Mouse (Mus musculus): ENCODE results near the gene Armc12. TPM values are rescaled to one million over a fixed set of nuclear protein-coding genes. Genes with fewer than 3 reads are reported as not detected.
A peak's percentile ranks its signal among the peaks of the same experiment; 100 is the strongest.

The Armc12 gene
- not detected in 2 replicates for polyA plus RNA-seq (2012; rRNA removed)

DNA sequence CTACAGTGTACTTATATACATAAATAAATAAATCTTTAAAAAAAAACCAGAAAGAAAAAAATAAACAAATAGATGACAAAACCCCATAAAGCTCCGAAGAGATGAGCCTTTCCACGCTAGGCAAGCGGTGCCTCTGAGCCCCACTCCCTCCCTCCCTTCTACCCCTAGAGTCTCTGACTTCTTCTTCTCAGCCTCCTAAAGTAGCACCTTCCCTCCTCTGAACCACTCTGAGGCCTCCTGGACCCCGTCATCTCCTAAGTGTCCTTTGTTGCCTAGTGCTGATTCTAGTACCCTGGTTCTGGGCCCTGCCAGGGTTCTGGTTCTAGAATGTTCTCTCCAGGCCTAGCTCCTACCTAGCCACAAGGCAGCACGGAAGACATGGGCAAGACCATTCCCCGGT is at the start of gene Armc12:
Gene Armc12 (plus strand): TSS at position 301 of the 400 bp plus-strand sequence.
- DNase-seq (ENCODE audit: extremely low spot score in 1 of 2, low spot score in 1 of 2) = no peak

DNA sequence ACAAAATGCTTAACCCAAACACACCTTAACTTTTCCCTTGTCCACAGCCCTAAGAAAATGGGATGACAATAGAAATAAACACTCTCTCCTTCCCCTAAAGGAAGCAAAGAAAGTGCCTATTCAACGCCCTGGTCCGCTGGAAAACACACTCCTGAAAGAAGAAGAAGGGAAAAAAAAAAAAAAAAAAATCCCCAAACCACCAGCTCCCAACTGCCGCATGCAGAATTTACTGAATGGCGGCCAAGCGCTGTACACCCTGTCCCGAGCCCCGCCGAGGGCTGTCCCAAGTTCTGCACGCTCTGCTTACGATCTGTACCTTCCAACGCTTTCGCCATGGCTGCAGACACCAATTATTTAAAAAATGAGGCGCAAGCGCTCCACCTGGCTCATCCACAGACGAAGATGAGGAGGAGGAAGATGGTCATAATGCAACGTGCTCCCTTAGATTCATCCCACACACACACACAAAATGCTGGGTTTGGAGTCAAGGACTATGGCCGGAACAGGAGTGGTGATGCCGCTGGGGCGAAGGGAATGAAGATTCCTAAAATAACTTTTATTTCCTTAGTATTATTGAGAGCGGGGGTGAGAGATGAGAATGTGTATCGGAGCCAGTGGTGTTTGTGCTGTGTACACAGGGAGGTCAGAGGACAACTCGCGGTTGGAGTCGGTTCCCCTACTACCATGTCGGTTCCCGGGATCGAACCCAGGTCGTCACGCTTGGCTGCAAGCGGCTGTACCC is 45.7 kb upstream of the Armc12 start:
- peak in 1 of 2 experiments; percentile 12 for DNase-seq (ENCODE audit: extremely low spot score in 1 of 2, low spot score in 1 of 2)

DNA sequence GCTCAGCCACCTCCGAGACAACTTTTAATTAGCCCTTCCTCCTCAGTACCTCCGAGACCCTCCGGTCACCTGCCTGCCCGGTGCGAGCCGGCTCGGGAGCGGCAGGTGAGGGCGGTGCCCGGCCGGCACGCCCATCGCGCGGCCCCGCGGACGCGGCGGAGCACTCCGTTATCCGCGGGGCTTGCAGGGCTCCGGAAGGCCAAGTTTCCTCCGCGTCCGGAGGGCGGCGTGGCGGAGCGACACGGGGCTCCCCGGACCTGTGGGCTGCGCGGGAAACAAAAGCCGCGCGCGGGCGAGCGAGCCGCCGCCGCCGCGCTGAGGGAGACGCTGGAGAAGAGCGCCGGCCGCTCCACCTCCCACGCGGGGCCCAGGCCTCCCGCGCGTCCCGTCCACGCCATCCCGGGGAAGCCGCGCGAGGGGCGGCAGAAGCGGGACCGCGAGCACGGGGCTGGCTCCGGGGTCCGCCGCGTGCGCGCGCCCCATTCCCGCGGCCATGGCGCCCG is 45.1 kb upstream of the Armc12 start:
- DNase-seq (ENCODE audit: extremely low spot score in 1 of 2, low spot score in 1 of 2) = peak in 1 of 2 experiments; percentile 10

DNA sequence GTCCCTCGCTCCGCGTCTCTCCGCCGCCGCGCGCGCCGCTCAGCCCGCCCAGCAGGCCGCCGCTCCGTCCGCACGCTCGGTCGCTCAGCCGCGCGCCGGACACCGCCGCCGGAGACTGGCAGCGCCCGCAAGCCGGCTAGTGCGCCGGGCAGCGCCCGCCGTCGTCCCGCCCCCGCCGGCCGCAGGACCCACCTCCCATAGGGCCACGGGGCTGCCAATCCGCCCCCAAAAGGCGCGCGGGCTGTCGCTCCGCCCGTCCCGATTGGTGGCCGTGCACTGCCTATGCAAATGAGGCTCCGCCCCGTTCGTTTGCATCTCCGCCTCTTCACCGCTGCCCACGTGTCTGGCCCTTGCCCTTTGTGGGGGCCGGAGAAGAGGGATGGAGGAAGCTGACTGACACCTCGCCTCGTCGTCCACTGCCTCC is 44.6 kb upstream of the Armc12 start:
- peak; percentile 90 to 96 for DNase-seq (ENCODE audit: extremely low spot score in 1 of 2, low spot score in 1 of 2)

DNA sequence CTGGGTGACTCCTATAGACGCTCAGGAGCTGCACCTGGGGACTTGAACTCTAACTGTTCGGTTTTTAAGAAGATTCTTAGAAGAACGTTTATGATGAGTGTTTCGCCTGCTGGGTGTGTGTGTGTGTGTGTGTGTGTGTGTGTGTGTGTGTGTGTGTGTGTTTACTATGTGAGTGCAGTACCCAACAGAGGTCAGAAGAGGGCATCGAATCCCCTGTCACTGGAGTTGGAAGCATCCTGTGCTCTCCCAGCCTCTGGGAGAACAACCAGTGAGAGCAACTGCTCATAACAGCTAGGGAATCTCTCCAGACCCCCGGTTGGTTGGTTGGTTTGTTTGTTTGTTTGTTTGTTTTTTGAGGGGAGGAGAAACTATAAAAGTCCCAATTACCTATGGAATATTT is 43.9 kb upstream of the Armc12 start:
- DNase-seq (ENCODE audit: extremely low spot score in 1 of 2, low spot score in 1 of 2) = peak in 1 of 2 experiments; percentile 12

DNA sequence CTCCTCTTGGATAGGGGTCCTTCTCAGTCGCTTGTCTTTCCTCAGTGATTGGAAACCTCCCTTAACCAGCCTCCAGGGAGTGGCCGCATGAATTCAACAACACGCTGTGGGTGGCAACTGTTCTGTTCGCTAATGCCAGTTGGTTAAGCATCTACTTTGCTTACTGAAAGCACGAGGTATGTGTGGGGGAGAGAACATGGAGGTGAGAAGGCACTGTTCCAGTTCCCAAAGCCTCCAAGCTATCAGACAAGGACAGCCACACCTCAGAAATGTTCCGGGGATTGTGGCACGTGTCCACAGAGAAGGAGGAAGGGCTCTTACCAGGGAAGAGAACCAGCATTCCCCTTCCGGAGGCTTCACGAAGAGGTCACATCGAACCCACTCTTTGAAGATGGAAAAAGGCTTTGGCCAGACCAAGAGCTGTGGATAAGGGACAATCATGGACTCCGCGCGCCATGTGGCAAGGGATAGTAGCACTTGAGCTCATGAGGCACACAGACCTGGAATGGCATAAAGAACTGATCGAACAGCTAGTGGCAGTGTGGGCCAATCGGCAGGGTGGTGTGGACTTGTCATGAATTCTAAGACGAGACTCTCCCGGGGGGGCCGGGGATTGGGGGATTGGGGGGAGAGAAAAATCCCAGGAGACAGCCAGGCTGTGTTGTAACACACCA is 42.9 kb upstream of the Armc12 start:
- DNase-seq (ENCODE audit: extremely low spot score in 1 of 2, low spot score in 1 of 2) = no peak

DNA sequence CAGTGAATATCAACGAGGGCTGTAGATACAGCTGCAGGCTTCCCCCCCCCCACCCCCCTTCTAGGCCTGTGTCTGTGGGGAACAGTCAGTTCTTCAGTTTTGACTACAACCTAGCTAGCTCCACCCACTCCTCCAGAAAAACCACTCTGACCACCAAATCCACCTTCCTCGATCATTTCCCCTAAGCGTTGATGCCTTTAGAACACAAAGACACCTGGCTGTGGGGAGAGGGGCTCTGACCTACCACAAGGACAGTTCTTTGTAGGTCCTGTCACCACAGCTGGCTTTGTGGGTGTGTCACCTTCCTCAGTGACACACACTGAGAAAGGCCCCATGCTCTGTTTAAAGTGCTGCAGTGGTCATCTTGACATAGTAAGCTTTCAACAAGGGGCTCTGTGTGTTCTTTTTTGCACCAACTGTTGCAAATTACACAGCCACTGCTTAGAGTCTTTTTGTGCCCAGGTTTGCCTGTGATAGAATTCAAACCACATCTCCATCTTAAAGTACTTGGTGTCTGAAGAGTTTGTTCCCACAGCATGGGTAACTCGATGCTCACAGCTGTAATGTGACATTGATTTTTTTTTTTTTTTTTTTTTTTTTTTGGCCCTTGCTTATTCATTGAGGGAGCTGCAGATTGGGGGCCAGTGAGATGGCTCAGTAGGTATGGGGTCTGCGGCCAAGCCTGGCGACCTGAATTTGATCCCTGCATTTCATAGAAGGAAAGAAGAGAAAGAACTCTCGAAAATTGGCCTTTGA is 42.2 kb upstream of the Armc12 start:
- DNase-seq (ENCODE audit: extremely low spot score in 1 of 2, low spot score in 1 of 2) = no peak

DNA sequence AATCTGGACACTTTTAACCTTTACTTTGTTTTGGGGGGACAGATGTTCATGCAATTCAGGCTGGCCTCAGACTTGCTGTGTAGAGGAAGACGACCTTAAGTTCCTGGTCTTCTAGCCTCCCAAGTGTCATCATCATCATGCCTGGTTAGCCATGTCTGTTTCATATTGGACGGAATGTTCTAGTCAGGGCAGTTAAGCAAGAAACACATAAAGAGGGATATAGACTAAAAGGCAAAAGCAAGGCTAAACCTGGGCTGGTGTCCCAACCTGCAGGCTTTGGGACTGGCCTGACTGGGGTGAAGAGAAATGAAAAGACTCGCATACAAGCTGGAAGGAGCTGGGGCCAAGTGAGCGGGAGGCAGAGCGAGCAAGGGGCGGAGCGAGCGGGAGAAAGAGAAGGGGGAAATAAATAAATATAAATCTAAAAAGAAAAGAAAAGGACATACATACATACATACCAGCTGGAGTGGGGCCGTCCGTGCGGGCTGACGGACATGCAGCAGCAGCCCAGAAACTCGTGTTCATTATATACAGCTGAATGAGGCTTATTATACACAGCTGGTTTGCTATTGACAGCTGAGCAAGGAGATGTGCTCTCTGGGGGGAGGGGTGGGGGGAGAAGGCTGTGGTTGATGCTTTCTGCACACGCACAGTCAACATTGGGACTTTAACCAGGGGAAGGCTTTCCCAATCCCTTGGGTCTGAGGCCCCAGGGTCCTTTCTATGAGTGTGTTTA is 39.4 kb upstream of the Armc12 start:
- no peak for DNase-seq (ENCODE audit: extremely low spot score in 1 of 2, low spot score in 1 of 2)

DNA sequence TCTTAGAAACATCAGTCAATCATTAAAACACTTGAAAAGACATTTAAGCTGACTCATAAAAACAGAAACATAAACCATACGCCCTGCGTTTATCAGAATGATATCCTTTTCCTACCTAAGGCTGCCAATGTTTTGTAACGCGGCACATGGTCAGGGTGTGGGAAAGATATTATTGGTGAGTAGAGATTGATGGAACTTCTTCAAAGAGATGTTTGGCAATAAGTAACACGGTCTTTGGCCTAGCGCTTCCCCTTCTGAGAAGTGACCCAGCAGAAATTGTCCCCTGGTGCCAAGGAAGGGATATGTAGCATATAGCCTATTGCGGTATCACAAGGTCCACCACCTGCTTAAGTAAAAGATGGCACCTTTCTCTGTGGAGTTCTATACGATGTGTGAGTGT is 34.8 kb upstream of the Armc12 start:
- no peak for DNase-seq (ENCODE audit: extremely low spot score in 1 of 2, low spot score in 1 of 2)

DNA sequence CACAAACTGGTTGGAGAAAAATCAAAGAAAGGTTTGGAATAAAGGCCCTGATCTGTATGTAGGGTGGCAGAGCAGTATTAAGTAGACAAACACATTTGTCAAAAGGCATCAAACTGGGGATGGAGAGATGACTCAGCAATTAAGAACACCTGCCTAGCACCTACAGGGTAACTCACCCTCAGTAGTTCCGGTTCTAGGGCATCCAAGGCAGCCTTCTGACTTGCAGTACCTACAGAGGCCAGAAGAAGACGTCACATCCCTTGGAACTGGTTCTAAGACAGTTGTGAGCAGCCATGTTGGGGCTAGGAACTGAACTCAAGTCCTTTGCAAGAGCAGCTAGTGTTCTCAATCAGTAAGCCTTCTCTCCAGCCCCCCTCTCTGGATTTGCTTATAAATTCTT is 31.4 kb upstream of the Armc12 start:
- DNase-seq (ENCODE audit: extremely low spot score in 1 of 2, low spot score in 1 of 2) = no peak

DNA sequence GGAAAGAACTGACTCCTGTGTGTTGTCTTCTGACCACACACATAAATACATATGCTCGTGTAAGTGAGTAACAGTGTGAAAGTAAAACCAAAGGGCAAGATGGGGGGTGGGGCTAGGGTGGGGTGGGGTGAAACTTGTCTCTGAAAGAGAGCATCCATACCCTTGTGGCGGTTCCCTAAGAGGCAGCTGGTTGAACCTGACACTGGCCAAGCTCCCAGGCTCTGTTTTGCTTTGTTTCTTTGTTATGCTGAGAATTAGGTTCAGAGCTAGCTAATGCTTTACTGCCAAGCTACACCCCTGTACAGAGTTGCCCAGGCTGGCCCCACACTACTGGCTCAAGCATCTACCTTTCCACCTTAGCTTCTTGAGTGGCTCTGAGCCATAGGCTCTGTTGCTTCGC is 30.1 kb upstream of the Armc12 start:
- no peak for DNase-seq (ENCODE audit: extremely low spot score in 1 of 2, low spot score in 1 of 2)

DNA sequence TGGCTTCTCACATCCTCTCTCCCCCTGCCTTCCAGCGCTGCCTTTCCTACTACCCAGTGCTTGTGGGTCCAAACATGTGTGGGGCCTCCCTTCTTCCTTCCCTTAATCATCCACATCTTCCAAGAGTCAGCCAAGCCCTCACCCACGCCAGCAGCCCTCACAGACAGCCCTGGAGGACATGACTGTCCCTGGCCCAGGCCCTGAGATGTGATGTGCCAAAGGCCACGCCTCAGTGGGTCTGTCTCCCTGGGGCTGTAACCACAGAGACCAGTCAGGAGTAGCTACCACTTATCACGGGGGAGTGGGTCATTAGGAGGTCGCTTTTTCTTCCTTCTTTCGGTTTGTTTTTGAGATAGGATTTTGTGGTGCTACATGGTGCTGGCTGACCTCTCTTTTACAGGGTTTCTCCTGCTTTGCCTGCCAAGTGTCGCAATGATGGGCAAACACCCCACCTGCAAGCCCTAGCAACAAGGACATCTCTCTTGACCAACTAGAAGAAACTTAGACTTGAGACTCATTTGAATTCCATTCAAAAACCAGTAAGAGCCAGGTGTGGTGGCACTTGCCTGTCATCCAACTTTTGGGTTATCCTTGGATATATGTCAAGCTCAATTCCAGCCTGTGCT is 28.3 kb upstream of the Armc12 start:
- no peak for DNase-seq (ENCODE audit: extremely low spot score in 1 of 2, low spot score in 1 of 2)

DNA sequence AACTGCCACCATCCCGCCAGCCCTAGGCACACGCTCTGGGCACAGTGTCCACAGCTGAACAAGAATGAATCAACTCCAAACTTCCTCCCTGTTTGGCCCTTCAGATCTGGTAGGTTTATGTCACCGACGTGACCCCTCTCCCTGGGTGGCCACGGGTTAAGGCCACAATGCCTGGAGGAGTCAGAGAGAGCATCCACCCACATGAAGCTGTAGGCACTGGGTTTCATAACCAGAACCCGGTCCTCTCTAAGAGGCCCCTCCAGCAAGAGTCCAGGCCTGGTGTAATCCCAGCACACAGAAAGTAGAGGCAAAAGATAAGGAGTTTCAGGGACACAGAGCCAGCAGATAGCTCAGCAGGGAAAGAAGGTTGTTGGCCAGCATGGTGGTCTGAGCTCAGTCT is 26.4 kb upstream of the Armc12 start:
- no peak for DNase-seq (ENCODE audit: extremely low spot score in 1 of 2, low spot score in 1 of 2)

DNA sequence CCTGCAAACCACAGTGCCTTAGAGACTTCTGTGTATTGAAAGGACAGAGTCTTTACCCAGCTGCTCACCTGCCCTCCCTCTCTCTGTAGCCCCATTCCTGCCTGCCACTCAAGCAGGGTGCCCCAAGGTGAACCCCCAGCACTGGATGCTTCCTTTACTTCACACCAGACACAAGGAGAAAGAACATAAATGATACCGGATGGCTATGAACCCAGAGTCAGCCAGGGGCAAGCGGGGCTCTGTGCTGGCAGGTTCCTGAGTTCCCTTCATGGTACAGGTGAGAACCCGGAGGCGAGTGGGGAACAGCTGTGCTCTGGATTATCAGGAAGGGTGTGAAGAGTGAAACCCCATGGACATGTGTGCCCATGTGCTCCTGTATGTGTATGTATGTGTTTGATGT is 25.0 kb upstream of the Armc12 start:
- no peak for DNase-seq (ENCODE audit: extremely low spot score in 1 of 2, low spot score in 1 of 2)

DNA sequence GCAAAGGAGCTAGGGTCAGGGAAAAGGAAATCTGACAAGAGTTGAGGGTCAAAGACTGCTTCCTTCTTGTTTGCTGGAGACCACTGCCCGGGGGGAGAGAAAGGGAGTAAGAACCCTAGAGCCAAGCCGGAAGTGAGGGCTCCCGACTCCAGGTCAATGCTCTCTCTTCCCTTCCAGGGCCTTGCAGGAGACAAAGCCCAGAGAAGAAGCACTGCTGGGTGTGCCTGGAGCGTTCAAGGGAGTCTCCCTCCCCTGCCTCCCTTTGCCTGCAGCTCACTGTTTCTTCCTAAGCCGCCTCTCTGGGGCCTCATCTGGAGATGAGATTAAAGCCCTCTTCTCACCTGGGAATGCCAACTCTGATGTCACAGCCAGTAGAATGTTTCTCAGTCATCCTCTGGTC is 23.7 kb upstream of the Armc12 start:
- no peak for DNase-seq (ENCODE audit: extremely low spot score in 1 of 2, low spot score in 1 of 2)

DNA sequence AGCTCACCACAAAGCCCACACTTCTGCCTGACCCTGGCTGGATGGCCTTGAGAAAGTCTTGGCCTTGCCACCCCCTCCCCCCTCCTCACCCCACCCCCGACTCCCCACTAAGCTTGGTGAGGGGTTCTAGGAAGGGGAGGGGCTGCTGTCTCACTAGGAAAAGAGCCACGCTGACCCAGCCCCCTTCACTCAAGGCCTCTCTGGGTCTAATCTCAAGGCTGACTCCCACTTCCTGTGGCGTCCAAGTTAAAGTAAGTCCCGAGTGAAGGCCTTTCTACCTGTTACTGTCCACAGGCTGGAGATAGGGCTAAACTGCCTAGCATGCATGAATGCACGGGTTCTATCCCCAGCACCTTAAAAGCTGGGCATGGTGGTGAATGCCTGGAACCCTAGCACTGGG is 23.1 kb upstream of the Armc12 start:
- DNase-seq (ENCODE audit: extremely low spot score in 1 of 2, low spot score in 1 of 2) = no peak

DNA sequence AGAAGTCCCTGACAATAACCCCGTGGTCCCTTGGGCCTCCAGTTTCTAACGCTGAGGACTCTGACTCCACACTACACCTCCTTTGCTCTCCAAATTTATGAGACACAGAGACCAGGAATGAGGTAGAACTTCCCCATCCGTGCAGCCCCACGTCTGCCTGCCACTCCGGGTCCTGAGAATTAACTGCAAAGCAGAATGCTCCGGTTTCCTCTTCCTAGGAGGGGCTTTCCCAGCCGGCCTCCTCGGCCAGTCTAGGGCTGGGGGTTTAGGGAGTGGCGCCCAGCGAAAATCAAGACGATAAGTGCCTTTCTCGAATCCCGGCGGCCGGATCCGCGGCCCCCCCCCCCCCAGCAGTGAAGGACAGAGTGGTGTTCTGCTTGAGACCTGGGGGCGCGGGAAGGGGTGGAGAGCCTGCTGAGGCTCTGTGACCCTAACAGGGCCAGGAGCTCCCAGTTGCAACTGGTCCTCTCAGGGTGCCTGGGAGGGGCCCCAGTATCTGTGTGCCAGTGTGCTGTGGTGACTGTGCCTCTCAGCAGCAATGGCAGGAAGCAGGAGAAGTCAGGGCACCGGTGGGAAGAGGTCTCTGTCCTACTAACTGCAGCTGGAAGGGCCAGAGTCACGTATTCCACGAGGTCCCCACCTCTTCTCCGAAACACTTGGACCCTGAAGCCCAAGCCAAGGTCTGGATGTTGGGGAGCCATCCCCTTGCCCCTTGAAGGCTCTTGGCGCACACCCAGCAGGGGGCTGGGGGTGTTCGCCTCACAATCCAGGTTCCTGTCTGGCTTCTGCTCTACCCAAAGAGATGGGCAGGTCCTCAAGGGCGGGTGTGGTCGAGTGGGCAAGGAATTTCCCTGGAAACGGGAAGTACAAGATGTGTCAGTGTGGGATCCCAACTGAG is 19.9 kb upstream of the Armc12 start:
- DNase-seq (ENCODE audit: extremely low spot score in 1 of 2, low spot score in 1 of 2) = no peak

DNA sequence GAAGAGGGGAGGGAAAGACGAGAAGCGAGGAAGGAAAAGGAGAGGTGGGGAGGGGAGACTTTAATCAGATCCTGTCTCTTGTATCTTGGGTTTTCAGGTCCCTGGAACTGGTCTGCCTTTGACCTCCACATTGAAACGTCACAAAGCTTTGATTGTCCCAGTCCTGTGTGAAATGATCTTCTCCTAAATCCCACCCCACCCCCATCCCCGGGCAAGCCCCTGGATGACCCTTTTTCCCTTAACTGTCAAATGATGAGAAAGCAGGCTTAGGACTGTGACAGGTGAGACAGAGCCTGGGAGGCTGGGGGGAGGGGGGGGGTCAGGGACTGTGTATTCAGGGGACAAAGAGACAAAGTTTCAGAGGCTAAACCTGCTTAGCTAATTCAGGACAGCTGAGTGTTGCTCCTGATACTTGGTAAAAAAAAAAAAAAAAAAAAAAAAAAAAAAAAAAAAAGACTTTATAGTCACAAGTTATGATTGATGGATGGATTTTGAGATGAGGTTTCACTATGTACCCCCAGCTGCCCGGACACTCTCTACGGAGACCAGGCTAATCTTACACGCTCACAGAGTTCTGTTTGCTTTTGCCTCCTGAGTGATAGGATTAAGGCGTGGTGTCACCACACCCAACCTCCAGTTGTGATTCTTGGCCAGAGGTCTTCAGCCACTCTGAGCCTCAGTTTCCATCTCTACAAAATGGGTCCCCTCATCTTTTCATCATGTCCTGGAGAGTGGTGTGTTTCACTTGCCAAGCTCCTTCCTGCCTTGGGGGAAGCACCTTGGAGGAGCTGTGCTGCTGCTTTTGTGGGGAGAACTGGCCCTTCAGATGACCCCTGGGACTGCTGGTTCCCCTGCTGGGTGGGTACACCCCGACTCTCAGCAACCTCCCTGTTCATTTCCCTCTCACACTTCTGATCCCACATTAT is 18.7 kb upstream of the Armc12 start:
- DNase-seq (ENCODE audit: extremely low spot score in 1 of 2, low spot score in 1 of 2) = no peak
